Mouse (Mus musculus) small intestine, adult 2 months (tissue): ENCODE measurements around the gene Zfp871. TPM values are rescaled to one million over a fixed set of nuclear protein-coding genes. Genes with fewer than 3 reads are reported as not detected.

Experiments used
- H3K27ac ChIP-seq: fragments of 200-500 bp; 2 replicates; pipeline ENCODE4 v1.5.1; 2012; ENCODE audit warnings: low read depth, low read length, control low read depth, inconsistent platforms; ENCODE audit not compliant: insufficient read depth
- H3K27me3 ChIP-seq: fragments of 200-500 bp; 2 replicates; pipeline ENCODE4 v1.6.1; 2012; ENCODE audit warnings: mild to moderate bottlenecking, moderate library complexity, low read length, inconsistent platforms; ENCODE audit not compliant: control insufficient read depth, insufficient read depth
- H3K36me3 ChIP-seq: fragments of 200-500 bp; 2 replicates; pipeline ENCODE4 v1.6.1; 2012; ENCODE audit warnings: mild to moderate bottlenecking, low read length, control low read depth, inconsistent platforms; ENCODE audit not compliant: control insufficient read depth, insufficient read depth
- H3K4me1 ChIP-seq: fragments of 200-500 bp; 2 replicates; pipeline ENCODE4 v1.6.1; 2012; ENCODE audit warnings: low read length, inconsistent platforms, mixed read lengths; ENCODE audit not compliant: control insufficient read depth, insufficient read depth, insufficient read length
- H3K4me3 ChIP-seq: fragments of 200-500 bp; 2 replicates; pipeline ENCODE4 v1.5.1; 2012; ENCODE audit warnings: low read depth, mild to moderate bottlenecking, control low read depth, inconsistent platforms, low read length, moderate library complexity
- CTCF ChIP-seq: fragments of 200-500 bp; IDR thresholded peaks from 2 replicates; pipeline ENCODE4 v1.5.1; 2012; ENCODE audit warnings: low read depth, mild to moderate bottlenecking, control low read depth, inconsistent platforms, low read length, moderate library complexity, mixed read lengths; ENCODE audit not compliant: insufficient replicate concordance, insufficient read length; ENCODE audit errors: extremely low read depth
- POLR2A ChIP-seq: fragments of 200-500 bp; IDR thresholded peaks from 2 replicates; pipeline ENCODE4 v1.6.1; 2012; ENCODE audit warnings: low read depth, mild to moderate bottlenecking, control low read depth, inconsistent platforms, low read length, moderate library complexity
- WGBS: fragments of 180-500 bp; shearing (Covaris S2); methylation state at CpG from one replicate; pipeline ENCODE4 v1.1.7; 2018; 5-methylcytosine and 5-hydroxymethylcytosine counted together
- polyA plus RNA-seq: library from polyadenylated mRNA; depleted of rRNA; stranded (reverse); fragments of >200 nt; gene quantifications from 2 replicates; pipeline ENCODE4 v1.2.3, GENCODE M21; 2012

Gene Zfp871
- polyA plus RNA-seq, 1 experiment, result 6.1 TPM

DNA sequence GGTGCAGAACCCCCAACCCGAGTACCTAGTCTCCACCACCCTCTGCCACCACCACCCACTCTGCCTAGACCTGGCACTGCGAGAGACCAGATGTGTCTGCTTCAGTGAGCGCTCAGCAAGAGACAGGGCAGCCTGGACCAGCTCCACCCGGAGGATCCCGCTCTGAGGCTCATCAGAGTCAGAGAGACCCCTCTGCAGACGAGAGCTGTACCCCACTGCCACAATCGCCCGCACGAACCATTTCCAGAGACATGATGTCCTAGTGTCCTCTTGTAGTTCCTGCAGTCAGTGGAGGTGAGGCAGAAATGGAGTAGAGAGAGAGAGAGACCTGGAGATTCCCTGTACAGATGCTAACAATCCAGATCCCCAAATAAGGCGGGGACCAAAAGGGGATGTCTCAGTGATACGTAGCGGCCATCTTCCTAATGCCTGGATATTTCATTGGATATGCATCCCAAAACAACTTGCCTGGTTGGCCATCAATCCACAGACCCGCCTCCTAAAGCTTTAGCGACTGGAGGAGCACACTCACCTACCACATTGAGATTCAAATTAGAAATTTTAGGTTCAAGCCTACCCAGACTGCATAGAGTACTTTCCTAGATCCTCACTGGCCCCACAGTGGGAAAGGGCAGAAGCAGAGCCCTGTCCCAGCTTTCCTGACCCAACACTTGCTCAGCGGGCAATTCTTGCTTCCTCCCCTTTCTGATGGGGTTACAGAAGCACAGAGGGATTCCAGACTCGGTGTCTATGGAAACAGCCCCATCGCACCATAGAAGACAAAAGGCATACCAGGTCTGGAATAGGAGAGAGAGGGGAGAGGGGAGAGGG, 21.7 kb upstream of the Zfp871 start, which contains the start of gene Zfp811:
TSS of gene Zfp811 (minus strand) at position 388 of the 831 bp plus-strand sequence.
- Histone ChIP-seq H3K27me3 (peaks cover 6% of the 10 kb centered on the region; the same call in 1 of the 2 replicates), H3K27ac (no peak within 1 kb of the TSS), H3K36me3 (no peaks in the 10 kb centered on the region), H3K4me1 (0 out of 2 replicates have a peak, but pooled peaks cover 1% of the 10 kb centered on the region), H3K4me3 (peak within 1 kb of the TSS; percentile 43)
- TF ChIP-seq CTCF (no peak), POLR2A (no peak)
- 6% methylated on average over 17 of the region's 17 CpGs for whole genome bisulfite sequencing

DNA sequence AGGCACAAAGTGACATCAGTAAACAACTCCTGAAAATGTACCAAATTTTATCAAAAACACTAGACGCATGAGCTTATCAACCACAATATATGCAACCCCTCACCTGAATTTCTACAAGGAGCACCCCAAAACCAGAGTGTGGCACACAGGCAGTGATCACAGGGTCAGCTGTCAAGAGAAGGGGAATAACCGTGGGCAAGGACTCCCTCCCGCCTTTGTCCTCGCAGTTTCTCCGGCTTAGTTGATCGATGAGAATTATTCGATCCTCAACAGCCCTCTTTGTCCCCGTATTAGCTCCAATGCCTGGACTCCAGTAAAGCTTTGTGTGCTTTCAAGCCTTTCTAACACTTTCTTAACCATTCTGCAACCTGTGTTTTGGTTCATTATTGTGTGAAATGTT, 20.8 kb upstream of the Zfp871 start:
- no peak overlapping the region for H3K4me3 ChIP-seq
- H3K36me3 ChIP-seq, result no peaks in the 10 kb centered on the region
- H3K27me3 ChIP-seq, result peaks cover 6% of the 10 kb centered on the region; the same call in 1 of the 2 replicates
- 6% methylated on average over 8 of the region's 8 CpGs for WGBS
- H3K4me1 ChIP-seq, result 0 out of 2 replicates have a peak, but pooled peaks cover 1% of the 10 kb centered on the region
- no peak overlapping the region for H3K27ac ChIP-seq
- TF ChIP-seq CTCF, result no peak
- no peak for TF ChIP-seq POLR2A

DNA sequence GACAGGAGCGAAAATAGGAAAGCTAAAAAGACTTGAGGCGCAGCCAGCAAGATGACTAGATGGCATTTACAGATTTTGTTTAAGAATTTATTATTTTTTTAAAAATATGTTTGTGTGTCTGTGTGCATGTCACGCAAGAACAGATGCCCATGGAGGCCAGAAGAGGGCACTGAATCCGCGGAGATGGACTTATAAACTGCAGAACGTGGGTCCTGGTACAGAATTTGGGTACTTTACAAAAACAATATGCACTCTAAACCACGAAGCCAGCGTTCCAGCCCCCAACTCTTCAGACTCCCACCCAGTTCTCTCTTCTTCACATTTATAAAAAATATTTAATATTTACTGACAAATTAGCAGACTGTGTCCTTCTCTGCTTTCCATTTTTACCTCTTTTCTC, 1.2 kb upstream of the Zfp871 start:
- Histone ChIP-seq H3K36me3 (peaks cover 9% of the 10 kb centered on the region), H3K27me3 (no peaks in the 10 kb centered on the region), H3K27ac (no peak overlapping the region), H3K4me1 (peaks cover 14% of the 10 kb centered on the region; the same call in 1 of the 2 replicates), H3K4me3 (no peak overlapping the region)
- no peak for TF ChIP-seq POLR2A
- TF ChIP-seq CTCF, result no peak
- 86% methylated on average over 8 of the region's 8 CpGs for WGBS

DNA sequence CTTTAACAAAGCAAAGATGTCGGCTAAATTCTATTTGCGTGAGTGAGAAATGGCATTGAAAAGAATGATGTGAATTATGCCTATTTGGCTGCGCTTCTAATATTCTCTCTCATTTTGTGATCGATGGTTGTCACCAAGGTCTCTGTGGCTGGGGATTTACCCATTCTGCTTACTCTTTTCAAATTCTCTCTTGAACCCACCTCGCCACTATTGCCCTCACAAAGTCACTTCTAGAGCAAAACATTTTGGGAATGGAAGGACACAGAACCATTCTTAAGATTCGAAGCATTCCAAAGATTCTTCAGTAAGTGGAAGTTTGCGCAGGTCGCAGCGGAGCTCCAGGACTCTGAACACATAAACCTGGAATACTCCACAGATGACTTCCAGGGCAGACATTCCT, 489 bp upstream of the Zfp871 start:
- H3K36me3 ChIP-seq, result peaks cover 9% of the 10 kb centered on the region
- WGBS, result 5% methylated on average over 9 of the region's 9 CpGs
- no peaks in the 10 kb centered on the region for H3K27me3 ChIP-seq
- no peak overlapping the region for H3K27ac ChIP-seq
- no peak overlapping the region for H3K4me3 ChIP-seq
- H3K4me1 ChIP-seq, result peaks cover 14% of the 10 kb centered on the region; the same call in 1 of the 2 replicates
- TF ChIP-seq POLR2A (no peak), CTCF (no peak)

DNA sequence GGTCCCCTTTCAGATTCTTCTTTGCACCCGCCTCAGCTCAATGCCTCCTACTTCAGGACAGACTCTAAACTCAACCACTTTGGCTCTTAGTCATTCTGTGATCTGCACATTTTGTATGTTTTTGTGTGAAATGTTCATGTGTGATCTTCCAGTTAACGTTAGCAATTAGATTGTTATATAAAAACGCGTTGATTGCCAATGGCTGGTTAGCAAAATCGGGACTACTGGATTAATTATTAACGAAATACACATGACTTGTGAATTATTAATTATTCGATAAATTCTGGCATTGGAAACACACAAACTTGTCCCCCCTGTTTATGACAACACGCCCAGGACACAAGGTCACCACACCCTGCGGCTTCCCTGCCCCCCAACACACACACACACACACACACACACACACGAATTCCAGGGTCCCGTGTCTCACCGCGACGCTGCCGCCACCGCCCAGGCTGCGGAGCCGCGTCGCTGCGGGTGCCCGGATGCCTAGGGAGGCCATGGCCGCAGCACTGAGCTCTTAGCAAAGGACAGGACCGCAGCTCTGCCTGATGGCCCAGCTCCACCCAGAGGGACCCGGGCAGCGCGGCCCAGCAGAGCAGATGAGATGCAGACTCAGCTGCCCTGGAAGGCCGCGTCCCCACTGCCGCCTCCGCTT, 522 bp downstream of the Zfp871 start:
- H3K27me3 ChIP-seq, result no peaks in the 10 kb centered on the region
- peak overlapping the region; percentile 91 for H3K4me3 ChIP-seq
- H3K27ac ChIP-seq, result peak overlapping the region; percentile 88
- under 1% methylated on average over 31 of the region's 31 CpGs for WGBS
- peaks cover 14% of the 10 kb centered on the region; the same call in 1 of the 2 replicates for H3K4me1 ChIP-seq
- H3K36me3 ChIP-seq, result peaks cover 9% of the 10 kb centered on the region
- TF ChIP-seq CTCF, result no peak
- TF ChIP-seq POLR2A, result no peak

DNA sequence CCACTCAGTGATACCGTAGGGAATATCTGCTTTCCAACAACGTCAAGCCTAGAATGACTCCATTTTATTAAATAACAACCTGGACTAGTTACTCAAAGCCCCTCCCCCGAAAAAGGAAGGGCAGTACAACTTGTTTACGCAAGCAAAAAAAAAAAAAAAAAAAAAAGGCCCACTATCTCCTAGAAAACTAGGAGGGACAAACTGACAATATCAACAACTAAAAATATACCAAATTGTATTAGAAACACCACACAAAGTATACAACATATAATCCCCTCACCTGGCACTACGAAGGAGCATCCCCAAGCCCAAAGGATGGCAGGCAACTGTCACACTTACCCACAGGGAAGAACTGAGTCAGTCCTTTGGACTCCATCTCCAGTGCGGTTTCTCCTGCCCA, 1.1 kb downstream of the Zfp871 start:
- peak overlapping the region; percentile 59 for H3K4me3 ChIP-seq
- 25% methylated on average over 6 of the region's 6 CpGs for WGBS
- H3K4me1 ChIP-seq, result peaks cover 14% of the 10 kb centered on the region; the same call in 1 of the 2 replicates
- peaks cover 11% of the 10 kb centered on the region for H3K36me3 ChIP-seq
- TF ChIP-seq CTCF (no peak), POLR2A (no peak)
- no peaks in the 10 kb centered on the region for H3K27me3 ChIP-seq
- H3K27ac ChIP-seq, result peak overlapping the region; percentile 41; the same call in 1 of the 2 replicates

DNA sequence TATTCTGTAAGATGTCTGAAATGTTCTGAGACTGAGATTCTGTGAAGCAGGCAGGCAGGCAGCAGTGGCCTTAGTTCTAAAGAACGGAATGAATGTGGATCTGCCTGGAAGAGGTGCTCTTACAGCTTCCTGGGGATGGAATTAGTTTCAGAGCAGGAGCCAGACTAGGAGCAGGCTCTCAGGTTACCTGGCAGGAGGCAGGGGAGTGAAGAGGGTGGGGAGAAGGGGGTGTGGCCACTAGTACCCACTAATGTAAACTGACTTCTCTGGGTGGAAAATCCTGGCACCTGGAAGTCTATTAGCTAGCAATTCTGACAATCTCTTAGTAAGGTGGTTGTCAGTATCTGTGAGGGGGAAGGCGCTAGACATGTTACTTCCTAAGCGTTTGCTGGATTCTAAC, 2.4 kb downstream of the Zfp871 start:
- 70% methylated on average over 3 of the region's 3 CpGs for WGBS
- H3K27ac ChIP-seq, result no peak overlapping the region

More for the DNA sequence above, 2.4 kb downstream of the Zfp871 start:
- no peaks in the 10 kb centered on the region for H3K27me3 ChIP-seq
- peaks cover 14% of the 10 kb centered on the region; the same call in 1 of the 2 replicates for H3K4me1 ChIP-seq
- peaks cover 15% of the 10 kb centered on the region for H3K36me3 ChIP-seq
- H3K4me3 ChIP-seq, result no peak overlapping the region
- TF ChIP-seq CTCF (no peak), POLR2A (no peak)
